Mouse (Mus musculus): ENCODE results near the gene Hivep2.
A peak's percentile ranks its signal among the peaks of the same experiment; 100 is the strongest.

Hivep2 gene

GRCm38 (mm10) chr10:14048916-14049445, 83.1 kb downstream of the Hivep2 start:
- DNase-seq (ENCODE audit: low spot score): no peak

- no peak for DNase-seq (ENCODE audit: low spot score)
Measured at GRCm38 (mm10) chr10:14049686-14050085, 83.8 kb downstream of the Hivep2 start.

- no peak for DNase-seq (ENCODE audit: low spot score)
Measured at GRCm38 (mm10) chr10:14050586-14050985, 84.7 kb downstream of the Hivep2 start.

DNA sequence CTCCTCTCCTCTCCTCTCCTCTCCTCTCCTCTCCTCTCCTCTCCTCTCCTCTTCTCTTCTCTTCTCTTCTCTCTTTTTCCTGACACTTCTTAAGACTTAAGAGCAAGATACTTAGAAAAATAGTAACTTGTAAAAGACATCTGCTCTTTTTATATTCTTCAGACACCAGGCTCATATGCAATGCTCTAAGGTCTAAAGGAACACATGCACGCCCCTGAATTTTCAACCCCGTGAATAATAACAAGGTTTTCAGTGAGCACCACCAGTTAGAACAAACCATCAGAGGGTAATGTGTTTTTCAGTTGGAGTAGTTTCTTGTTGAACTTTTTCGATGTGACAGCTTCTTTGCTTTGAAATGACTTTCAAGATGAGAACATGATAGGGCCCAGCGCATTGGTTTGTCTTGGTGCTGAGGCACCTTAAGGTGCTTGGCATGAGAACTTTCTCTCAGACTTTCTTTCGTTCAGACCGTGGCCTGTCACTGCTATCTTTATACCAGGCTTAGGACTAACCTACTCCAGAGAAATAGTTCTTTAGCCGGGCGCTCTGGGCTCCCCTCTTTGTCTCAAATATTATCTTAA, 86.3 kb downstream of the Hivep2 start:
- DNase-seq (ENCODE audit: low spot score): no peak

- DNase-seq (ENCODE audit: low spot score): no peak
Measured at GRCm38 (mm10) chr10:14054860-14055259, 89.0 kb downstream of the Hivep2 start.

DNA sequence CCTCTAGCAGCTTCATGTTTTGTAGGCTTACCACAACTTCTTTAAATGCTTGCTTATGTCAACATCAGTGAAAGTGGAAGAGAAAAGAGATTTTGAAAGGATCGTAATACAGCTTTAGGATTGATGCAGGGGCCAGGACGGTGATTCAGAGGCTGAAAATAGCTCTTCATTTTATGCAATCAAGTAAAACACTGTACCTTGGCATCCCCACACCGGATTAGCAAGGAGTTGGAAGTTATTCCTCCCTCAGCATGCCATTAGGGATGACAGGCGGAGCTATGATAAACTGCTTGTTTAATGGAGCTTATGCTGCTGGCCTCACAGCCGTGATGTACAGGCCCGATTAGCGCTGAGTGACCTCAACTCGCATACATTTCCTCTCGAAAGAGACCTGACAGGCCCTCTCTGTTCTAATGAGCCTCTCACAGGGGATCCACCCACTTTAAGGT, 89.7 kb downstream of the Hivep2 start:
- DNase-seq (ENCODE audit: low spot score): no peak

GRCm38 (mm10) chr10:14056057-14056456, 90.2 kb downstream of the Hivep2 start:
- no peak for DNase-seq (ENCODE audit: low spot score)

DNA sequence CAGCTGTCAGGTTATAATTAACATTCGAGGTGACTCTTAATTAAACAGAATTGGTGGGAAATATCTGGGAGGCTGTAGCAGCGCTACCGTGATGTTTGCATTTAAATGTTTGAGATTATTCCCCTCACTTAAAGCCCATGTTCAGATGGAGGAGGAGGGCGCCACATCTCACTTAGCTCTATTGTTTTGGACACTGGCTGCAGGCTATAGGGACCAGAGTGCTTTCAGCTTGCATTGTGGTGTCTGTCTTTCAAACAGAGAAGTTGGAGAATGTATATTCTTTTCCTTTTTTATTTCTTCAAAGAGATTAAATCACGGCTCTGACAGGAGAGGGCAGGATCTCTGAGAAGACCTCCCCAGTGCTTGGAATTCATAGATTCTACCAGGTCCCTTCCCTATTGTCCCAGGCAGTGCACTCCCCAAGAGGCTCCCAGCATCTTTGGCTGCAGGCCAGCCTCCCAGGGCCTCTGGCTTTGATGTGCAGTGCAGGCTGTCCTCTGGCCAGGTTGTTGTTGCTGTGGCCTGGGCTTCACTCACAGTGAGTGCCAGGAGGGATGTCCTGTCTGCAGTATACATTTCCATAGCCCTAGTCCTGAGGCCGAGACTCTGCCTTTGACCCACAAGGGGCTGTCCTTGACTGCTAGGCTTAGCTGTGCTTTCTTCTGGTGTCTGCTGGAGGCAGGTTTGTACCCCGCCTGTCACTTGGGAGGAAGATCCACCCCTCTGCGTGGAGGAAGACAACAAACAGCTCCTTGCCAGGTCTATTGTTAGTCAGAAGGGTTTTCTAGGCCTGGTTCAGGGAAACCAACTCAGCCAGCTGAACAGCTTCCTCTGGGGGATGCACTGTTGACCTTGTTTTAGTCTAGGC, 90.9 kb downstream of the Hivep2 start:
- DNase-seq (ENCODE audit: low spot score): peak; percentile 32

DNA sequence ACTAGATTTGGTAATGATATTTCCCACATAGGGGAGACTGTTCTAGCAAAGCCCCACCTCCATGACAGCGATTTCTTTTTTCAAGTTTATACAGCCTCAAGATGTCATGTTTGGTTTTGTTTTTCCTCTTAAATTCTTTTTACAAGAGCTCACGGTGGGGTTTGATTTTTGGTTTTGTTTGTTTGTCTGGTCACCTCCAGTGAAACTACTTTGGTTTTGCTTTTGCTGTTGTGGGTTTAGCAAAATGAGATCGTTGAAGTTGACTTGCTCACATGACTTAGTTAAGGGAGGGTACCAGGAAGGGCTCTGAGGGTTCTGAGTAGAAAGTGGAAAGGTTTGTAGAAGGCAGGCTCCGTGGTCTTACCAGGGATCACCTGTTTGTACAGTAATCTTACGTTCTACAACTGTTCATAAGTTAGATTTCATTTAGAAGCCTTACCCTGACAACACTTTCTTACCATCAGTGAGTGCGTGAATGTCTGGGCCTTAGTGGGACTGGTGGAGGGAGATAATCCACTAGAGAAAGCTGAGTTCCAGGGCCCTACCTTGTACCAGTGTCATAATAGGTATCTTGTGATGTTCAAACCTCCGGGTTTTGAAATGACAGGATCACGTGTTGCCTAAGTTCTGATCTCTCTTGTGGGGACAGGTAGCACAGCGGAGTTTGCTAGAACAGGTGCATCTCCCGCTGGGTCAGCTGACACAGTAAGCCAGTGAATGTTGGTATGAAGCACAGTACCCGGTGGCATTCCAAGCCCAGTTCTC, 92.1 kb downstream of the Hivep2 start:
- no peak for DNase-seq (ENCODE audit: low spot score)

DNA sequence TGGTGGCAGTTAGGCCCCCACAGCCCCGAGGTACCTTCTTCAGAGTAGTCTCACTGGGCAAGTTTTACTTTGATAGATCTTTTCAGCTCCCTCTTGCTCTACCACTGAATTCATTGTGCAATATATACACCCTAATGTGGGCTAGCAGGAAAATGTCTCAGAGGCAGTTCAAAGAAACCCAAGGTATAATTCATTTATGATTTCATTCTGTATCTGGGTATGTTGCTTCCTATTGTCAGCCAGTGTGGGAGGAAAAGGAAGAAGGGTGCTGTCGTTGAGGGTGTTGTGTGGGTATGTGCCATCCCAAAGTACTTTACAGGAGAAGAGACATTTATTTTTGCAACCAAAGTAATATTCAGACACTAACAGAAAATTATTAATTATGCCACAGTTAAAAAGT, 92.9 kb downstream of the Hivep2 start:
- DNase-seq (ENCODE audit: low spot score): no peak

DNA sequence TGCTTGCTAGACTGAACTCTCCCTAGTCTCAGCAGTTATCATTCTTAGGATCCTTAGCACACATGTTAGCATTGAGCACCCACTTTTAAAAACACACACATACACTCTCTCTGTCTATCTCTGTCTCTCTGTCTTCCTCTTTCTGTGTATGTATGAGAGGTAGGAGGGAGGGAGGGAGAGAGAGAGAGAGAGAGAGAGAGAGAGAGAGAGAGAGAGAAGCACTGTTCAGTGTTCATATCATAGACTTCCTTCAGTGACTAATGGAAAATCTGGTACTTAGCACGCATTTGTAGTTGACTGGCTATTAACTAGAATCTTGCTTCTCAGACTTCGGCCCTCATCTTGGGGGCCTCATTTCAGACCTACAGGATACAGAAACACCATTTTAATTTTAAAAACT, 93.7 kb downstream of the Hivep2 start:
- DNase-seq (ENCODE audit: low spot score): no peak

DNA sequence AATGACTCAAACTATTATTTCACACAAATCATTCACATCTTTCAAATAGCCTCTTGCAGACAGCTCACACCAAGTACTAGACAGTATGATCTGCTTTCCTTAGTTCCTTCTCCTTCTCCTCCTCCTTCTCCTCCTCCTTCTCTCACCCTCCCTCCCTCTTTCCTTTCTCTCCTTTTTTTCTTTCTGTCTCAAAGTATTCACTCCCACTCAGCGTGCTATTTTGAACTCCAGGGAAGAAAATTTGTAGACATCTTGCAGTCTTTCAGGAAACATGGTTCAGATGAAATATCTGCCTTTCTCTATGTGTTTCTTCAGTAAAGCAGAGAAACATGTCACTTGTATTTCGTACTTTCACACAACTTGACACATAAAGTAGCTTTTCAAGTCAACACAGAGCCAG, 94.4 kb downstream of the Hivep2 start:
- DNase-seq (ENCODE audit: low spot score): no peak

DNA sequence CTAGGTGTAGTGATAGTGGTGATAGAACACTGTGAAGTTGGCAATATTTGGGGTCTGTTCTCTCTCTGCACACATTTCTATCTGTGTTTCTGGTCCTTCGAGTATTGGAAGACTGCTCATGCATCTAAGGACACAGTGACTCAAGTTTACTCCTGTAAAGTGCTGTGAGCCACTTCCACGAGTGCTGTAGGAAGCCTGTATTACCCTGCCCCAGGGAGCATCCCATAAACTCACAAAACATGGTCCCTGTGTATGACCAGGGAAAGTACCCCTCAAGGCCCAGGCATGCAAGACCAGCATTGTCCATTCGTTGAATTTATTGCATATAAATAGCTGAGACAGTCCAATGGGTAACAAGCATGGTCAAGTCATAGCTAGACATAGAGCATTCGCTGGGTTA, 97.4 kb downstream of the Hivep2 start:
- DNase-seq (ENCODE audit: low spot score): no peak

- DNase-seq (ENCODE audit: low spot score): no peak
Measured at GRCm38 (mm10) chr10:14064759-14065395, 99.0 kb downstream of the Hivep2 start.

DNA sequence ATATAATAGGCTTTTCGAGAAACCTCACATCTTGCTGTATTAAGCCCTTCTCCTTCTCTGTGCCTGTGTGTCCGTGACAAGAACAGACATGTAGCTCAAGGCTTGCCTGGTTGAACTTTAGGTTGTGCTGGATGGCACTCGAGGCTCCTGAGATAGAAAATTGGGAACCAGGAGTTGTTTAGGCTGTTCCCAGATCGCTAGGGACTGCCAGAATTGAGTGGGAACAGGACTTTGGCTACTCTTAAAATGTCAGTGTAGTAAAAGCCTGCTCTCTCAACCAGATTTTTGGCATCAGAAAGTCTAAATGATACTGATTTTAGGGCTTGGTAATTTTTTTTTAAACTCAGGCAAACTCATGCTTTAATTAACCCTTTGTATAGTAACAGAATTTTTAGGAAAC, 101.9 kb downstream of the Hivep2 start:
- no peak for DNase-seq (ENCODE audit: low spot score)

GRCm38 (mm10) chr10:14070498-14071079, 104.7 kb downstream of the Hivep2 start:
- DNase-seq (ENCODE audit: low spot score): no peak

DNA sequence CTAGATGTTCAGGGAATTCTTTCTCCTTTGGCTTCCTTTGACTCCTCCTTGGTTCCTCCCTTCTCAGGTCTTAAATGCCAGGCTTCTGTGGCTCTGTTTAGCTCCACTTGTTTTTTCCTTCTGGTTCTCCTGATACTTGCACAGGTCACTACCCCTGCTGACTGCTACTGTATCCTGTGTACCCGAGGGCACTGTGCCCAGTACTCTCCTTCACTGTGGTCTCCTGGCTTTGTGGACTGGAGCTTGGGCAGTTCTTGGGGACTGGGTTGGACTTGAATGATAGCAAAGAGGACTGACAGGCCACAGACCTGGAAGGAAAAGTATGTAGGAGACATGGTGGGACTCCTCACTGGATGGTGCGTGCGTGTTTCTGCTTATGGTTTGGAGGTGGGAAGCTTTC, 106.6 kb downstream of the Hivep2 start:
- DNase-seq (ENCODE audit: low spot score): no peak

DNA sequence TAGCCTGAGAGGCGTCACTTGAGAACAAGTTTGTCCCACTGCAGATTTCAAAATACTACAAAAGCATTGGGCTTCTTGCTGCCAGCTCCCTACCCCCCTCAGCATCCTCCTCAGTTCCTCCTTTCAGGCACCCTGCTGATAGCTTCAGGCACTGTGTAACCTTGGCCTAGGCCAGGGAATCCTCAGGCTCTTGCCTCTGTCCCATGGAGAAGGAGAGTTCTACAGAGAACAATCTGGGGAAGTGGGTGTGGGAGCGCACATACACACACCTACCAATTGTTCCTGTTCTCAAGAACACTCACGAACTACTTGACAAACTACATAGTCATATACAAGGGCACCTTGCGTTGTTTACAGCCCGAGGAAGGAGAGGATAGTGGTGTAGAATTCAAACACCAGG, 109.9 kb downstream of the Hivep2 start:
- DNase-seq (ENCODE audit: low spot score): no peak

DNA sequence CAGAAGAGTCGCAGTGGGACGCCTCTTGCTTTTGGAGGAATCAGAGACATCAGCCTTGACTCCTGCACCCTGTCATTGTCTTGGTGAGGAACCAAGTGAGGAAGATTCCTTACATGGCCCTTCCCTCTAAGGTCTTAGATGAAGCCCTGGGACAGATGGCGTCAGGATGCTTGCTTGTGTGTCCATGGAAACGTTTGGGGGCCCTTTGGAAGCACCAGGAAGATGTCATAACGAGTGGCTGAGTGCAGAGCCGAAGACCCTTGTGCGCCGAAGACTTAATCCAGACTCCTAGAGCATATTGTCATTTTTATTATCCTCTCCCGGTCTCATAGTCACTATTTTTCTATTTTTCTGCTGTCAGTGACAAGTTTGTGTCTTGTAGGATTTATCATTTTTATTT, 111.0 kb downstream of the Hivep2 start:
- DNase-seq (ENCODE audit: low spot score): no peak

- no peak for DNase-seq (ENCODE audit: low spot score)
Measured at GRCm38 (mm10) chr10:14080830-14081229, 115.0 kb downstream of the Hivep2 start.

DNA sequence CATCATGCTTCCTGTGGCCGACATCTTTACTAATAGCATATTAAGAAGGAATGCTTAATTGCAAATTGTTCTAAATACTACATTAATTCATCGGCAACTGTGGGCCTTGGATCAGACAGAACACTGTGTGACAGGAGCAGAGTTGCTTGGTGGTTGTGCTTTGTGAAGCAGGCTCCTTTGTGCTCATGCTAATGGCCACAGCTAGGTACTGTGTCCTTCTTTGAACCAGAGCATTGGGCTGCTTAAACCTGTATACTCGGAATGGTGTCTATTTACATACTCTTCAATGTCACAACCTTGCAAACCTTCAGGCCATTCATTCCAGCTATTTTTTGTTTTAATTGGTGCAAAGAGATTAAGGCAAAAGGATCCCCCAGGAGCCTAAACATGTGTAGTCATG, 115.9 kb downstream of the Hivep2 start:
- DNase-seq (ENCODE audit: low spot score): no peak

- no peak for DNase-seq (ENCODE audit: low spot score)
Measured at GRCm38 (mm10) chr10:14082275-14082674, 116.4 kb downstream of the Hivep2 start.
